Mouse (Mus musculus): ENCODE measurements around the gene Gm27021. TPM values are rescaled to one million over a fixed set of nuclear protein-coding genes. Genes with fewer than 3 reads are reported as not detected.

The Gm27021 gene
- polyA plus RNA-seq, 1 experiment from 2014 or later = 1.4 TPM

- TF ChIP-seq CTCF (IDR thresholded peaks at IDR 0.05; ENCODE audit: low read depth) (no peak; the same call in 1 of the 2 replicates), EP300 (IDR thresholded peaks at IDR 0.05; ENCODE audit: low read depth) (no peak)
- Histone ChIP-seq H3K4me1 (ENCODE audit: insufficient read depth) (peaks cover 11% of the 10 kb centered on the region), H3K9ac (replicated peaks) (no peak overlapping the region), H3K4me2 (ENCODE audit: low read depth, low read length) (no peak overlapping the region), H3K9me3 (ENCODE audit: low read length) (no peaks in the 10 kb centered on the region), H3K27ac (ENCODE audit: low read depth) (peak overlapping the region; percentile 77), H3K4me3 (ENCODE audit: low read depth, low read length) (no peak overlapping the region), H3K27me3 (ENCODE audit: insufficient read depth, low read length) (no peaks in the 10 kb centered on the region), H3K36me3 (replicated peaks; ENCODE audit: insufficient read depth, low read length) (peaks cover 100% of the 10 kb centered on the region)
- WGBS (ENCODE audit: insufficient replicate concordance) = 81% methylated on average over 8 of the region's 8 CpGs
- DNase-seq (peak; percentile 51), ATAC-seq (peak; percentile 37)
Measured at GRCm38 (mm10) chr8:120571561-120571960, 96.3 kb downstream of the Gm27021 start.

- no peak overlapping the region for H3K27ac ChIP-seq (ENCODE audit: low read depth)
Measured at GRCm38 (mm10) chr8:120569939-120570715, 97.8 kb downstream of the Gm27021 start.

DNA sequence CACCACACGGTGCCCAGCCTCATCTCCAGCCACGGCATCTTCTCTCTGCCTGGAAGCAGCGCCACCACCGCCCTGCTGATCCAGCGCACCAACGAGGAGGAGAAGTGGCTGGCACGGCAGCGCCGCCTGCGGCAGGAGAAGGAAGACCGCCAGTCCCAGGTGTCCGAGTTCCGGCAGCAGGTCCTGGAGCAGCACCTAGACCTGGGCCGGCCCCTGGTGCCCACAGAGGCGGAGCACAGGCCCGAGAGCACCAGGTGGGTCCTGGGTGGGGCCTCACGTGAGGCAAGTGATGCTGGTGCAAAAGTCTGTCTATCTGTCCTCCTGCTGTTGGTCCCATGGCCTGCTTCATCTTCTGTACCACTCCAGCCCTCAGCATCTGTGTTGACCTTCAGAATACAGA is 98.8 kb downstream of the Gm27021 start:
- WGBS (ENCODE audit: insufficient replicate concordance) = 88% methylated on average over 17 of the region's 17 CpGs
- ATAC-seq (no peak), DNase-seq (no peak)
- H3K9ac ChIP-seq (replicated peaks) = no peak overlapping the region
- H3K9me3 ChIP-seq (ENCODE audit: low read length) = no peaks in the 10 kb centered on the region
- peaks cover 96% of the 10 kb centered on the region for H3K36me3 ChIP-seq (replicated peaks; ENCODE audit: insufficient read depth, low read length)
- no peak overlapping the region for H3K4me3 ChIP-seq (ENCODE audit: low read depth, low read length)
- H3K4me2 ChIP-seq (ENCODE audit: low read depth, low read length) = no peak overlapping the region
- H3K27ac ChIP-seq (ENCODE audit: low read depth) = no peak overlapping the region
- no peaks in the 10 kb centered on the region for H3K27me3 ChIP-seq (ENCODE audit: insufficient read depth, low read length)
- peaks cover 3% of the 10 kb centered on the region; the same call in 1 of the 2 replicates for H3K4me1 ChIP-seq (ENCODE audit: insufficient read depth)
- TF ChIP-seq CTCF (IDR thresholded peaks at IDR 0.05; ENCODE audit: low read depth) (no peak), EP300 (IDR thresholded peaks at IDR 0.05; ENCODE audit: low read depth) (no peak)

More at GRCm38 (mm10) chr8:120569939-120570715, 97.8 kb downstream of the Gm27021 start:
- no peak overlapping the region for H3K4me2 ChIP-seq (ENCODE audit: low read depth, low read length)
- TF ChIP-seq EP300 (IDR thresholded peaks at IDR 0.05; ENCODE audit: low read depth) = no peak
- TF ChIP-seq CTCF (IDR thresholded peaks at IDR 0.05; ENCODE audit: low read depth) = peak; percentile 95
- H3K4me1 ChIP-seq (ENCODE audit: insufficient read depth) = peaks cover 3% of the 10 kb centered on the region
- no peak overlapping the region for H3K9ac ChIP-seq (replicated peaks)
- no peak overlapping the region for H3K4me3 ChIP-seq (ENCODE audit: low read depth, low read length)
- no peaks in the 10 kb centered on the region for H3K9me3 ChIP-seq (ENCODE audit: low read length)
- DNase-seq = peak; percentile 88
- peaks cover 97% of the 10 kb centered on the region for H3K36me3 ChIP-seq (replicated peaks; ENCODE audit: insufficient read depth, low read length)
- 0 out of 2 replicates have a peak, but pooled peaks have one; percentile 35 for ATAC-seq
- no peaks in the 10 kb centered on the region for H3K27me3 ChIP-seq (ENCODE audit: insufficient read depth, low read length)
- 62% methylated on average over 13 of the region's 13 CpGs for WGBS (ENCODE audit: insufficient replicate concordance)

DNA sequence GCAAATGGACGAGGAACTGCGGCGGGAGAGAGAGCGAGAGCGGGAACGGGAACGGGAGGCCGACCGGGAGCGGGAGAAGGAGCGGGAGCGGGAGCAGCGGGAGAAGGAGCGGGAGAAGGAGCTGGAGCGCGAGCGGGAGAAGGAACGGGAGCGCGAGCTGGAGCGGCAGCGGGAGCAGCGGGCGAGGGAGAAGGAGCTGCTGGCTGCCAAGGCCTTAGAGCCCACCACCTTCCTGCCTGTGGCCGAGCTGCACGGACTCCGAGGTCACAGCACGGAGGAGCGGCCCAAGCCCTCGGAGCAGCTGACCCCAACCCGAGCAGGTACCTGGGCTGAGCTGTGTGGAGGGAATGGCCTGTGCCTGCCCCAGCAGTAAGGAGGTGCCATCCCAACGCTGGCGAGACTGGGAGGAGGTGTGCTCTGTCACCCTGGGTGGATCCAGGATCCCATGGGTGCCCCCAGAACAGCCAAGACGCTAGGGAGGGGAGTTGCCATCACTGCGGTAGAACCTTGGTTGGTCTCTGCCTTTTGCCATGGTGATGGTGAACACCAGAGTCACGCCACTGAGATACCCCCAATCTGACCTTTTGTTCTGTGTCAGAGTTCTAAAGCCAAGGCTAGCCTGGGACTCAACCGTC is 99.6 kb downstream of the Gm27021 start:
- Histone ChIP-seq H3K36me3 (replicated peaks; ENCODE audit: insufficient read depth, low read length) (peaks cover 93% of the 10 kb centered on the region), H3K4me3 (ENCODE audit: low read depth, low read length) (no peak overlapping the region), H3K9ac (replicated peaks) (no peak overlapping the region), H3K27ac (ENCODE audit: low read depth) (no peak overlapping the region), H3K4me1 (ENCODE audit: insufficient read depth) (peaks cover 7% of the 10 kb centered on the region), H3K27me3 (ENCODE audit: insufficient read depth, low read length) (no peaks in the 10 kb centered on the region), H3K9me3 (ENCODE audit: low read length) (no peaks in the 10 kb centered on the region), H3K4me2 (ENCODE audit: low read depth, low read length) (no peak overlapping the region)
- TF ChIP-seq EP300 (IDR thresholded peaks at IDR 0.05; ENCODE audit: low read depth) (no peak), CTCF (IDR thresholded peaks at IDR 0.05; ENCODE audit: low read depth) (no peak)
- WGBS (ENCODE audit: insufficient replicate concordance) = 95% methylated on average over 37 of the region's 37 CpGs
- DNase-seq = no peak
- no peak for ATAC-seq

- Histone ChIP-seq H3K27me3 (ENCODE audit: insufficient read depth, low read length) (no peaks in the 10 kb centered on the region), H3K9me3 (ENCODE audit: low read length) (no peaks in the 10 kb centered on the region), H3K9ac (replicated peaks) (no peak overlapping the region), H3K4me3 (ENCODE audit: low read depth, low read length) (no peak overlapping the region), H3K36me3 (replicated peaks; ENCODE audit: insufficient read depth, low read length) (peaks cover 93% of the 10 kb centered on the region), H3K4me2 (ENCODE audit: low read depth, low read length) (no peak overlapping the region), H3K27ac (ENCODE audit: low read depth) (no peak overlapping the region), H3K4me1 (ENCODE audit: insufficient read depth) (peaks cover 13% of the 10 kb centered on the region)
- WGBS (ENCODE audit: insufficient replicate concordance) = 93% methylated on average over 17 of the region's 17 CpGs
- ATAC-seq (no peak), DNase-seq (no peak)
- TF ChIP-seq EP300 (IDR thresholded peaks at IDR 0.05; ENCODE audit: low read depth) = no peak
- TF ChIP-seq CTCF (IDR thresholded peaks at IDR 0.05; ENCODE audit: low read depth) = no peak
Measured at GRCm38 (mm10) chr8:120567731-120568130, 100.1 kb downstream of the Gm27021 start.

- Histone ChIP-seq H3K4me1 (ENCODE audit: insufficient read depth) (peaks cover 16% of the 10 kb centered on the region), H3K27me3 (ENCODE audit: insufficient read depth, low read length) (no peaks in the 10 kb centered on the region)
Measured at GRCm38 (mm10) chr8:120566681-120567080, 101.2 kb downstream of the Gm27021 start.

More at GRCm38 (mm10) chr8:120566681-120567080, 101.2 kb downstream of the Gm27021 start:
- ATAC-seq (no peak), DNase-seq (no peak)
- TF ChIP-seq CTCF (IDR thresholded peaks at IDR 0.05; ENCODE audit: low read depth) (no peak), EP300 (IDR thresholded peaks at IDR 0.05; ENCODE audit: low read depth) (no peak)
- no peaks in the 10 kb centered on the region for H3K9me3 ChIP-seq (ENCODE audit: low read length)
- H3K36me3 ChIP-seq (replicated peaks; ENCODE audit: insufficient read depth, low read length) = peaks cover 89% of the 10 kb centered on the region
- no peak overlapping the region for H3K4me2 ChIP-seq (ENCODE audit: low read depth, low read length)
- H3K9ac ChIP-seq (replicated peaks) = no peak overlapping the region
- no peak overlapping the region for H3K4me3 ChIP-seq (ENCODE audit: low read depth, low read length)
- 88% methylated on average over 8 of the region's 8 CpGs for whole genome bisulfite sequencing (ENCODE audit: insufficient replicate concordance)
- no peak overlapping the region for H3K27ac ChIP-seq (ENCODE audit: low read depth)
